Mouse (Mus musculus) G1E (cell line): Measurements from ENCODE around the gene Mrc1.

Experiments used
- CTCF ChIP-seq: IDR thresholded peaks from 2 replicates; pipeline ENCODE4 v1.5.1; 2012; ENCODE audit warnings: low read depth, low read length, inconsistent platforms, mixed read lengths
- GATA2 ChIP-seq: IDR thresholded peaks from 2 replicates; pipeline ENCODE4 v1.6.1; 2012; ENCODE audit warnings: low read depth, low read length, inconsistent platforms, borderline replicate concordance
- POLR2AphosphoS5 ChIP-seq: IDR thresholded peaks from 2 replicates; pipeline ENCODE4 v1.6.1; 2012; ENCODE audit warnings: low read depth, low read length, inconsistent platforms; ENCODE audit not compliant: insufficient replicate concordance
- TAL1 ChIP-seq: conservative IDR thresholded peaks from 2 replicates; pipeline ENCODE4 v1.6.1; 2012; ENCODE audit warnings: low read depth, low read length, inconsistent platforms, mixed read lengths

GRCm38 (mm10) chr2:14272088-14272487 lies 42.9 kb downstream of the Mrc1 start:
- TF ChIP-seq CTCF, result no peak
- TF ChIP-seq TAL1, result no peak
- TF ChIP-seq POLR2AphosphoS5, result no peak
- TF ChIP-seq GATA2, result no peak
